Mouse (Mus musculus) brain, embryonic 14.5 days (tissue): ENCODE measurements around the gene Hnrnpd. TPM values are rescaled to one million over a fixed set of nuclear protein-coding genes. Genes with fewer than 3 reads are reported as not detected.

ENCODE experiments used
- DNase-seq: peaks from one replicate; pipeline ENCODE4 v3.0.0-alpha.2; 2011; ENCODE audit warnings: low read depth
- CTCF ChIP-seq: fragments of 200-500 bp; IDR thresholded peaks from 2 replicates; pipeline ENCODE4 v1.5.1; 2012; ENCODE audit warnings: inconsistent platforms, mild to moderate bottlenecking, moderate library complexity, borderline replicate concordance; ENCODE audit not compliant: insufficient read depth, insufficient read length; ENCODE audit errors: extremely low read depth
- POLR2A ChIP-seq: fragments of 200-500 bp; IDR thresholded peaks from 2 replicates; pipeline ENCODE4 v1.6.1; 2012; ENCODE audit warnings: mild to moderate bottlenecking, inconsistent platforms, borderline replicate concordance; ENCODE audit not compliant: poor library complexity, insufficient read depth, insufficient read length, severe bottlenecking; ENCODE audit errors: extremely low read depth
- polyA plus RNA-seq: library from polyadenylated mRNA; depleted of rRNA; stranded (reverse); fragments of >200 nt; gene quantifications from 2 replicates; pipeline ENCODE4 v1.2.3, GENCODE M21; 2012; rRNA removed

Gene Hnrnpd
- polyA plus RNA-seq, 1 experiment: 283 TPM

DNA sequence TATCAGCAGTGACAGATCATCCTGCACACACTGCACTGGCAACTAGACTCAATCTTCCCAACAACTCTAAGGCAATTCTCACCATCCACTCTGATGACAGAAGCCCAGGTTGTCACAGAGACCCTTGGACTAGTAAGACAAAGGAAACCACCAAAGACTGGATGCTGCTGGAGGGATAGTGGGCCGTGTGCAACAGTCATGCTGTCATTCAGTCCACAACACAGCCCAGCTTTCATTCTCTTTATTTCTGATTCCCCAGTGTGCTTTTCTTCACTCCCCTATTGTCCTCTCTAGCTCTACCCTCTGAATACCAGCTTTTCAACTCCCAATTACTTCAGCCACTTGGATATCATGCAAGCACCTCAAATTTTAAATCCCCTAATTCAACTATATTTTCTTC, 24.9 kb downstream of the Hnrnpd start:
- DNase-seq: peak; percentile 70
- no peak for TF ChIP-seq CTCF
- TF ChIP-seq POLR2A: no peak

DNA sequence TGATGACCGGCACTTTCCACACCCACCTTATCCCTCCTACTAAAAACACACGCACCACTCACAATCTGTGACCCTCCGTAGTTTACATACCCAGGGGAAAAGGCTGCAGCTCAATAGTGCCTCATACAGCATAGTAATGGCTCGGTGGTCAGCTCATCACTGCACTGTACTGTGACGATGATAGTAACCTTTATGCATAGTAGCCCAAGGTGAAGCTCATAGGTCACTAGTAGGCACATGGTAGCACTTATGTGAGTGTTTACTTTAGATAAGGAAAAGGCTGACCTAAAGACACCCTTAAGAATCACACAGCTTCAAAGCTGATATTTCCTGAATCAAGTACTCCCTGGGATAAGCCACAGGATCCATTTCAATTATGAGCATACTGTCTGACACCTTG, 26.2 kb downstream of the Hnrnpd start:
- no peak for DNase-seq
- TF ChIP-seq POLR2A: no peak
- TF ChIP-seq CTCF: no peak

DNA sequence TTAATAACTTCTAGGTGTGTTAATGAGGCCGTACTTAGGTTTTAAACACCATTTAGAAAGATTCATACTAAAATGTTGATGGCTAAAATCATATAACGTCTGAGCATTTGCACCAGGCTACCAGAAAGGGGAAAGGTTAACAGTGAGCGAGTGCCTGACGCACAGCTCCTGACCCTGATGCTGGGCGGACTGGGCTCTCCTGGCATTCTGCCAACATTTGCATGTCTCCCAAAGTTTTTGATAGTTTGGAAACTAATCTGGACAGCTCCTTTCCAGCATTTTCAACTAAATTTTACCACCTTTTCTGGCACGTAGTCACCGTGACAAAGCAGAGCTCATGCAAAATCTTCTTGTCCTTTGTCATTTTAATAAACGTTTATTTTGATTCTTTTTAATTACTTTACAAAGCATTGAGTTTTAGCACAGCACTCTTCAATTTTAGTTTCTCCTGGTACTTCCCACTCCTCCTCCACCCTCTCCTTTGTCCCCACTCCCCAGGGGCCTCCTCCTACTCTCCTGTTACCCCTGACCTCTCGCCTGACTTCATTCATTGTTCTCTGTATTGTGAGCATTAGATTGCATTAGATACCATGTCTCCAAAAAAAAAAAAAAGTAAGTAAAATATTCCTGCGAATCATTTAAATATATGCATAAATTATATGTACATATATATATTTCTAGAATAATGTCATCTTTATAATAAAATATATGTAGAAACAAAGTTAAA, 36.8 kb downstream of the Hnrnpd start:
- DNase-seq: no peak
- TF ChIP-seq POLR2A: no peak
- no peak for TF ChIP-seq CTCF

DNA sequence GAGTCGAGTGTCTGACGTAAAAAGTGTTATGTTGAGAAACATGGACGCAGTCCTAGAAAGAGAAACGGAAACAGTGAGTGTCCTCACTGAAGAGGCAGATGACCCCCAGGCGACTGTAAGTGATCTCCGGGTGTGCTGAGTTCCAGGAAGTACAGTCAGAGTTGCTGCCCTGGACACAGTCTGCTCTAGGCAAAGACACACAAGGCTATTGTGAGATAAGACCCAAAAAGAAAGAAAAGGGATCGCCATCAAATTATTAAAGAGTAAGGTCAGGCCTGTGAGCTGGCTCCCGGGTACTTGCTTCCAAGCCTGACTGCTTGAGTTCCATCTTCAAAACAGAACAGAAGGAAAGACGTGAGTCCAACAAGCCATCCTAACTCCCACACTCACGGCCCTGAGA, 37.5 kb downstream of the Hnrnpd start:
- no peak for DNase-seq
- TF ChIP-seq CTCF: no peak
- no peak for TF ChIP-seq POLR2A

DNA sequence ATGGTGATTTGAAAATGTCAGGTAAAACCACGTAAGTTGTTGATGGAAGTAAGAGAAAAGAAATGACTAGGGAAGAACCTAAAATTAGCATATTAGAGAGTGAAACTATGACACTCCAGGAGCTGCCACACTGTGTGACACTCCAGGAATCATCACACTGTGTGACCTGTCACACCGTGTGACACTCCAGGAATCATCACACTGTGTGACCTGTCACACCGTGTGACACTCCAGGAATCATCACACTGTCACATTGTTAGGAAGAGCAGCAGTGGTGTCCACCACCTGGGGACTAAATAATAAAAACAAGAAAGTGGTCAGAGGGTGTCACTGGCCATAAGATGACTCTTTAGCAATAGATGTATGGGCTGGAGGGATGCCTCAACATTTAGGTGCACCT, 39.3 kb downstream of the Hnrnpd start:
- TF ChIP-seq POLR2A: no peak
- no peak for TF ChIP-seq CTCF

DNA sequence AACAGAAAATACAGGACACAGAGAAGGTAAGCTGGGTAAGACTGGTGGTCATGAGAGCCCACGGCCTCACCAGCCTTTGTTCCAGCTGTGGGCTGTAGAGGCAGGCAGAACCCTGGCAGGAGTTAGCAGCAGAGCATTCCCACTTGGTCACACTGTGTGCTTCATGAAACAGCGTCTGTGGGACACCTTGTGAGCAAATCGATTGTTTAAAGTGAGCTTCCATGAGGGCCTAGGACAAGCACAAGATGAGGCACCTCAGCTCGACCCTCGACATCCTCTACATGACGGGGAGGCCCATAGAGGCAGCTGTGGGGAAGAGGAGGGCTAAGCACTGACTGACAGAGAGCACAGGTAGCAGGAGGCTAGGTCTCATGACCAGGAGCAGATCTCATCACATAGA, 46.8 kb downstream of the Hnrnpd start:
- no peak for DNase-seq
- TF ChIP-seq CTCF: no peak
- no peak for TF ChIP-seq POLR2A

More for the DNA sequence above, 39.3 kb downstream of the Hnrnpd start:
- no peak for DNase-seq

DNA sequence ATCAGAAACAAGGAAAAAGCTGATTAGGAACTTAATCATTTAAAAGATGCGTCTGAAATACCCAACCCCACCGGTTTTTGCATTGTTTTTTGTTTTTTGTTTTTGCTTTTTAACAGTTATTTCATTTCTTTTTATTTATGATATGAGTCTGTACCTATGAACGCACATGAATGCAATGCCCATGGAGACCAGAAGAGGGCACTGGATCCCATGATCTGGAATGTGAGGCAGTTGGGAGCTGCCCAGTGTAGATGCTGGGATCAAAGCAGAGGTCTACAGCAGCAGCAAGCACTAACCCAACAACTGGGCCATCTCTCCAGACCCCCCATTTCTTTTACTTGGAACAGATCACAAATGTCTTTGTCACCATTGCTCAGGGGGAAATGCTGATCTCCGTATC, 50.8 kb downstream of the Hnrnpd start:
- DNase-seq: peak; percentile 42
- peak; percentile 52; the same call in 1 of the 2 replicates for TF ChIP-seq CTCF
- no peak for TF ChIP-seq POLR2A

DNA sequence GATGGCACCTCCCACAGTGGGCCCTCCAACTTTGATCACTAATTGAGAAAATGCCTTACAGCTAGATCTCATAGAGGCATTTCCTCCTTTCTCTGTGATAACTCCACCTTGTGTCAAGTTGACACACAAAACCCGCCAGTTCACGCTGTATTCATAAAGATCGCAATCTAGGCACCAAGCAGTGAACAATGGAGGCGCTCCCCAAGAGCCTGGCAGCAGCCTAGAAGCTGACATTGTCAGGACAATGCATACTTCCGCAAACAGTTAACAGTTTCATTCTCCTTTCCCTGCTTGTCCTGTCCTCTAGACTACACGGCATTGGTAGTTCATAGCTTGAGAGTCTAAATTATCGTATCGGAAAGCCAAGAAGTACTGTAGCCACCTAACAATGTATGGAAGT, 56.7 kb downstream of the Hnrnpd start:
- DNase-seq: peak; percentile 9
- TF ChIP-seq POLR2A (no peak), CTCF (no peak)

DNA sequence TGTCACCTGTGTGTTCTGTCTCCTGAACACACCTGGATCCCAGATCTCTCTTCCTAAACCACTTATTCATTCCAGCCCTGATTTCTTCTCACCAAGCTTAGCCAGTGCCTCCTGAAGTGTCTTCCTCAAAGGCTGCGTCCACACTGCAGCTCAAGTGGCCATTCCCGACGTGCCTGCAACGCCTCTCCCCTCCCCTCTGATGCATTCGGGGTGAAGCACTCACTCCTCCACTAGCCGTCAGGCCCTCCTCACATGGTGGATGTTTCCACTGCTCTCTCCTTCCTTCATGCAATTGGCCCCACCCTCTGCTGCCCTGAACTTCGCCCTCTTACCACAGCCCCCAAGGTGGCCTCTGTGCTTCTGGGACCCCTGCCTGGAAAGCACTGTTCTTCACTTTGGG, 63.2 kb downstream of the Hnrnpd start:
- TF ChIP-seq CTCF (no peak), POLR2A (no peak)
- no peak for DNase-seq

DNA sequence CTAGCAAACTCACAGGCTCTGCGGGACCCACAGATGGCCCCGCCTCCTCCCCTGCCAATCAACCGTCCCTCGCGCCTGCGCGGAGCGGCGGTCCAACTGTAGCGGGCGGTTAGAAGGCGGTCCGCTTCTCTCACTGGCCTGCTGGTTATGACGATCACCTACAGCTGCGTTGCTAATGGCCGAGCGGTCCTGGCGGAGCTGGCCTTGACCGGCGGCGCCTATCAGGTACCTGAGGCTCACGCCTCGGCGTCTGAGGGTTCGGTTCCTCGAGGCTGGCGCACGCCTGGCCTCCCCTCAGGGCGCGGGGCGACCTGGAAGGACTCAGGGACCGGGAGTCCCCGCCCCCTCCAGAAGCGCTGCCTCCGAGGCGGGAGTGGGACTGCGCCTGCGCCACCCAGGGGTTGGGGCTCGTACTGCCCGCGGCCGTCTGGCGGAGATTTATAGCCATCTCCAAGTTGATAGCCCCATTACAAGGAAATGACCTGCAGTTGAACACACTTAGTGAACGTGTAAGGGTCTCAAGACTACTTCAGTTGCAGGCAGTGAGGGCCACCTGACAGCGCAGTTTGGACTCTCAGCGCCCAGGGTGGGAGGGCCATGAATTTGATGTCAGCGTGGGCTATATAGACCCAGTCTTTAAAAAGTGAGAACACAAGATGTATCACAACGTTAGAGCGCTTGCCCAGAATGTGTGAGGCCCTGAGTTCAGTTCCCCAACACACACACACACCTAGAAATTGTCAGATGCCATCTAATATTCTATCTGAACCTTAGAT, 72.4 kb downstream of the Hnrnpd start, which contains the start of gene Vamp9:
TSS of gene Vamp9 (plus strand) at position 74 of the 776 bp plus-strand sequence.
- peak; percentile 53 for TF ChIP-seq CTCF
- no peak; the same call in 1 of the 2 replicates for TF ChIP-seq POLR2A
- DNase-seq: peak; percentile 98

Other genes starting within 250 kb of the Hnrnpd start
- 37.4 and 42.7 TPM in 2 replicates for gene Rasgef1b, start 249.9 kb downstream of the Hnrnpd start, polyA plus RNA-seq
- gene Vamp9, start 72.7 kb downstream of the Hnrnpd start, polyA plus RNA-seq: 0.24 and 0.27 TPM in 2 replicates
- 3.4 and 4.9 TPM in 2 replicates for gene 4930524J08Rik, start 123 bp upstream of the Hnrnpd start, polyA plus RNA-seq
- gene Hnrnpdl, start 60.7 kb upstream of the Hnrnpd start, polyA plus RNA-seq: 454 and 560 TPM in 2 replicates
- gene Enoph1, start 61.0 kb upstream of the Hnrnpd start, polyA plus RNA-seq: 57.5 and 59.5 TPM in 2 replicates
- 14.3 and 23.2 TPM in 2 replicates for gene Tmem150c, start 180.9 kb upstream of the Hnrnpd start, polyA plus RNA-seq